Mouse (Mus musculus) thymus, adult 2 months (tissue): ENCODE results near the gene Trem3.

Experiments used
- CTCF ChIP-seq: fragments of 200-500 bp; IDR thresholded peaks from 2 replicates; pipeline ENCODE4 v1.5.1; 2012; ENCODE audit warnings: mild to moderate bottlenecking, control low read depth, low read length, moderate library complexity, borderline replicate concordance; ENCODE audit not compliant: control insufficient read depth, poor library complexity, insufficient read depth; ENCODE audit errors: extremely low read depth
- POLR2A ChIP-seq: fragments of 200-500 bp; IDR thresholded peaks from 2 replicates; pipeline ENCODE4 v1.6.1; 2012; ENCODE audit warnings: mild to moderate bottlenecking, low read length, control low read depth, moderate library complexity; ENCODE audit not compliant: control insufficient read depth, poor library complexity, insufficient read depth; ENCODE audit errors: extremely low read depth

DNA sequence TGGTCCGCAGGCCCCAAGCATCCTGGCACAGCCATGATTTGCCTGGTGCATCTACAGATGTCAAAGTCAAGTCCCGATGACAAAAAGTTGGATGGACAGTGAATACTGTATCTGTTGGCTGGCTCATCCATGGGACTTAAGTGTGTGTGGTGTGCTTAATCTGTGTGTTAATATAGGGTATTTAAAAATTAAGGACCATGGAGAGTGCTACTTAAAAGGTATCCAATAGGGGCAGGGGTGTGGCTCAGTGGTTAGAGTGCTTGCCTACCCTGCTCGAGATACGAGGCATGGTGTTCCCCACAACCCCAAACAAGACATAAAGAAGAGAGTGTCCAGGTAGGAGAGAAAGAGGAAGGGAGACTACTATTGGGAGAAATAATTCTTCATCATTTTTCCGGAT, 54.2 kb downstream of the Trem3 start:
- TF ChIP-seq CTCF (no peak), POLR2A (no peak)
